Mouse (Mus musculus) cortical plate, adult 2 months (tissue): ENCODE measurements around the gene Ssu72. TPM values are rescaled to one million over a fixed set of nuclear protein-coding genes. Genes with fewer than 3 reads are reported as not detected.

Source experiments
- H3K27ac ChIP-seq: fragments of 200-500 bp; 2 replicates; pipeline ENCODE4 v1.5.1; 2012; ENCODE audit warnings: low read length, control low read depth, inconsistent platforms; ENCODE audit not compliant: insufficient read depth
- H3K4me1 ChIP-seq: fragments of 200-500 bp; 2 replicates; pipeline ENCODE4 v1.6.1; 2011; ENCODE audit warnings: low read length; ENCODE audit not compliant: control insufficient read depth, insufficient read depth
- H3K4me3 ChIP-seq: fragments of 200-500 bp; 2 replicates; pipeline ENCODE4 v1.5.1; 2011; ENCODE audit warnings: mild to moderate bottlenecking, low read length, control low read depth; ENCODE audit not compliant: insufficient read depth
- CTCF ChIP-seq: fragments of 200-500 bp; IDR thresholded peaks from 2 replicates; pipeline ENCODE4 v1.5.1; 2011; ENCODE audit warnings: mild to moderate bottlenecking, control low read depth, low read length; ENCODE audit not compliant: insufficient read depth; ENCODE audit errors: extremely low read depth
- POLR2A ChIP-seq: fragments of 200-500 bp; IDR thresholded peaks from 2 replicates; pipeline ENCODE4 v1.6.1; 2011; ENCODE audit warnings: mild to moderate bottlenecking, low read length, control low read depth; ENCODE audit not compliant: insufficient read depth; ENCODE audit errors: extremely low read depth
- polyA plus RNA-seq: library from polyadenylated mRNA; depleted of rRNA; stranded (reverse); fragments of >200 nt; gene quantifications from 2 replicates; pipeline ENCODE4 v1.2.3, GENCODE M21; 2012

The Ssu72 gene
- polyA plus RNA-seq, 1 experiment = 138 TPM

DNA sequence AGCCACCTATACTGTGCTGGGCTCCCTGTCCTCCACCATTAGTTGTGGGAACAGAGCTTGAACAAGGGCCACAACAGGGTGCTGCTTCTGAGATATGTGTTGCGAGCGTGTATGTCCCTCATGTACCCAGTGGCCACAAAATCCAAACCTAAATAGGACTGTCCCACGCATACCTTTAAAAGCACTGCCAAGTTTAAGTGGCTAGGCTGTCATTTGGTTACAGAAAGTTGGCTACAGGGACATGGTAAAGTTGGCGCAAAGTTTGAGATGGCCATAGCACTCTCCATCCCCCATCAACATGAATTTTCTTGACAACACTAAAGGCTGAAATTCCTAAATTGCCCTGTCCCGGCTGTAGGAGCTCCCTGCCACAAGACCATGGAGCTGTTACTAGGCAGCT lies 40.5 kb downstream of the Ssu72 start:
- TF ChIP-seq CTCF (no peak), POLR2A (no peak)
- Histone ChIP-seq H3K27ac (no peak overlapping the region), H3K4me3 (no peak overlapping the region), H3K4me1 (no peaks in the 10 kb centered on the region)

- no peak for TF ChIP-seq POLR2A
- TF ChIP-seq CTCF = no peak
- Histone ChIP-seq H3K27ac (no peak overlapping the region), H3K4me3 (no peak overlapping the region), H3K4me1 (no peaks in the 10 kb centered on the region)
These were observed 41.5 kb downstream of the Ssu72 start for GRCm38 (mm10) chr4:155746036-155746548.

- Histone ChIP-seq H3K4me1 (no peaks in the 10 kb centered on the region), H3K4me3 (no peak overlapping the region), H3K27ac (peak overlapping the region; percentile 30; the same call in 1 of the 2 replicates)
- TF ChIP-seq POLR2A (no peak), CTCF (no peak)
These were observed 42.2 kb downstream of the Ssu72 start for GRCm38 (mm10) chr4:155746575-155747490.

DNA sequence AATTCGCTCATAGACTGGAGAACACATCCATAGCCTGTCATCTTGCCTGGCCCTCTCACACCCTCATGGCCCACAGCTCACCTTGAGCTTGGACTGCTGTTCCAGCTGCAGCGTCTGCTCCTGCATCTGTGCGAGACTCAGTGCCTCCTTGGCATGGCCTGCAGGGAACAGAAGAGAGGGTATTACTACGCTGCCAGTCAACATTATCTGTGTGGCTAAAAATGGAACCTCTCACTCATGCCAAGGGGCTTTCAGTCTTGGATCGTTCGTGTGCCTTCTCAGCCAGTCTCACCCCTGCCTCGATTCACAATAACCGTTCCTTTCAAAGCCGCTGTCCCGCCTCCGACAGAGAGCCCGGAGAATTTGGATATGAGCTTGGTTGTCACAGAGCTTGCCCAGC lies 52.4 kb downstream of the Ssu72 start:
- no peak for TF ChIP-seq CTCF
- Histone ChIP-seq H3K27ac (no peak overlapping the region), H3K4me3 (no peak overlapping the region), H3K4me1 (peaks cover 2% of the 10 kb centered on the region; the same call in 1 of the 2 replicates)

DNA sequence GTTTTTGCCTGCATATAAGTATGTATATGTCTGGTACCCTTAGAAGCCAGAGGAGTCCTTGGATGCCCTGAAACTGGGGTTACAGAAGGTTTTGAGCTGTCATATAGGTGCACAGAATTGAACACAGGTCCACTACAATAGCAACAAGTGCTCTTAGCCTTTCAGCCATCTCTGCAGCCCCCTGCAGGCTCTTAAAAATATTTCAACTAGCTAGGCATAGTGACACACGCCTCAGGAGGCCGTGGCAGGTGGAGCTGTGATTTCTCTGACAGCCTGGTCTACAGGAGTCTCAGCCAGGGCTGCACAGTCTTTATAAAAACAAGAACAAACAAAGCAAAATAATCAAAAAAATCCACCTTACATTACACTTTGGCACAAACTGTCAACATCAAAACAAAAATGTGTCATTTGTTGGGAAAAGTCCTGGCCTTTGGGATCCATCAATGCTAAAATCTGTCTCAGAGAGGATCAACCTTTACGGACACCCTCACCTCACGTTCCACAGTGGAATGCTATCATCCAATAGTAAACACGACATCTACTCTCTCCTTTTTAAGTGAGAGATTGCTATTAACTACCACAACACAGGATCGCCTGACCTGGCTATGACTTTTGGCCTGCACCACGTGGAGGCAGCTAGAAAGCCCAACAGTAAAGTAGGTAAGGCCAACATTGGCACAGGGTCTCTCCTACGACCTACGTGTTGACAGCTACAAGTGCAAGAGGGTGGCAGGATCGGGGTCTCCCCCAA lies 55.4 kb downstream of the Ssu72 start:
- TF ChIP-seq CTCF (peak; percentile 19; the same call in 1 of the 2 replicates), POLR2A (no peak)
- Histone ChIP-seq H3K4me3 (peak overlapping the region; percentile 78), H3K4me1 (peaks cover 2% of the 10 kb centered on the region; the same call in 1 of the 2 replicates), H3K27ac (no peak overlapping the region)

GRCm38 (mm10) chr4:155760613-155761355 lies 56.2 kb downstream of the Ssu72 start, which contains the start of gene Atad3a:
Gene Atad3a, minus strand, starts transcription at chr4:155761093.
- TF ChIP-seq CTCF (no peak), POLR2A (peak; percentile 81)
- H3K4me3 ChIP-seq = peak within 1 kb of the TSS; percentile 78
- peaks cover 2% of the 10 kb centered on the region; the same call in 1 of the 2 replicates for H3K4me1 ChIP-seq
- H3K27ac ChIP-seq = no peak within 1 kb of the TSS

DNA sequence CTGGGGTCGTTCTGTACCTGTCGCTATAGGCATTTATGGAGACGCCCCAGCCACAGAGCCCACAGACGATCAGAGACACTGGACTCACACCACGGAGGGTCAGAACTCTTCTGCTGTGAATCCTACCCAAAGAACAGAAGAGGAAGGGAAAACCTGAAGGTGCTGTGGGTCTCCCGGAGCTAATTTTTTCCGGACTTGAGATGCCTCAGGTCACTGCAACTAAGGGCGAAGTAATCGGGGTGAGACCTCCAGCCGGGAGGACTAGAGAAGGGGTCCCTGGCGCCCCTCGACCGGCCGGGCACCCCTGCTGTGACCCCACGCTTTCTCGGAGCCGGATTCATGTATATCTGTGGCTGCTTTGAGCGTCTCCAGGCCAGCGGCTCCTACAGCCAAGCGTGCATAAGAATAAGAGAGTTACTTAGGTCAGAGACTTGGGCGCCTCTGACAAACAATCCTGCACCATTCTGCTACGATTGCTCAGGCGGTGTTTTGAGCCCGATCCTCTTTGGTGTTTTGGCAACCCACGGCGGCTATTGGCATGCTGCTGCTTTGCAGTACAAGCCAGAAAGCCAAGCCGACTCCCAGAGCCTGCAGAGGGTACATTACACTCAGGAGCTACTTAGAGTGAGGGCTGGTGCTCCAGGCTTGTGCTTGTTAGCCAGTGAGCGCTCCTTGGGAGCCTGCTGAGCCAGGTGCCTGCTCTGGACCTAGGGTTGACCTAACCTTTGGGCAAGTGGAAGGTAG lies 56.9 kb downstream of the Ssu72 start:
- no peak for TF ChIP-seq CTCF
- TF ChIP-seq POLR2A = no peak
- H3K4me3 ChIP-seq = peak overlapping the region; percentile 78
- H3K4me1 ChIP-seq = peaks cover 2% of the 10 kb centered on the region; the same call in 1 of the 2 replicates
- no peak overlapping the region for H3K27ac ChIP-seq

DNA sequence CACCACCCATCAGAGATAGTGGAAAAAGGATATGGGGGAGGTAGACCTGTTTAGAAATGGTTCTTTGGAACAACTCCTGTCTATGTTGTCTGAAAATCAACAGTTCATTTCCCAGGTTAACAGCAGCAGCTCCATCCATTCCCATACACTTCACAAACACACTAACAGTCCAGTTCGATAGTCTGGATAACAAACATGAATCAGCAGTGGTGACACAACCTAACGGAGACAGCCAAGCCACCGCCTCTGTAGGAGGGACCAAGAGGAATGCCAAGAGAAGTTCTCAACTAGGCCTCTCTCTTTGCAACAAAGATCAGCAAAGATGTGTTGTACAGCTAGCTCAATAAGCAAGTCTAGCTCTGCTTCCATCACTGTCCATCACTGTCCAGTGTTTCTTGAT lies 57.8 kb downstream of the Ssu72 start:
- no peak overlapping the region for H3K4me3 ChIP-seq
- TF ChIP-seq CTCF (no peak), POLR2A (no peak)
- H3K4me1 ChIP-seq = peaks cover 2% of the 10 kb centered on the region; the same call in 1 of the 2 replicates
- no peak overlapping the region for H3K27ac ChIP-seq
